Mouse (Mus musculus) testis, adult 2 months (tissue): ENCODE data around the gene Cdh1. TPM values are rescaled to one million over a fixed set of nuclear protein-coding genes. Genes with fewer than 3 reads are reported as not detected.

Source experiments
- H3K27ac ChIP-seq: fragments of 200-500 bp; 2 replicates; pipeline ENCODE4 v1.5.1; 2012; ENCODE audit warnings: low read depth, low read length; ENCODE audit not compliant: control insufficient read depth, insufficient read depth
- H3K27me3 ChIP-seq: fragments of 200-500 bp; 2 replicates; pipeline ENCODE4 v1.6.1; 2012; ENCODE audit warnings: mild to moderate bottlenecking, low read length, moderate library complexity; ENCODE audit not compliant: control insufficient read depth, insufficient read depth
- H3K36me3 ChIP-seq: fragments of 200-500 bp; 2 replicates; pipeline ENCODE4 v1.6.1; 2012; ENCODE audit warnings: mild to moderate bottlenecking, low read length; ENCODE audit not compliant: control insufficient read depth, insufficient read depth
- H3K4me1 ChIP-seq: fragments of 200-500 bp; 2 replicates; pipeline ENCODE4 v1.6.1; 2012; ENCODE audit warnings: low read length; ENCODE audit not compliant: control insufficient read depth, insufficient read depth
- H3K4me3 ChIP-seq: fragments of 200-500 bp; 2 replicates; pipeline ENCODE4 v1.5.1; 2012; ENCODE audit warnings: low read depth, mild to moderate bottlenecking, low read length, moderate library complexity, mixed read lengths; ENCODE audit not compliant: control insufficient read depth
- CTCF ChIP-seq: fragments of 200-500 bp; IDR thresholded peaks from 2 replicates; pipeline ENCODE4 v1.5.1; 2012; ENCODE audit warnings: low read depth, mild to moderate bottlenecking, inconsistent platforms, low read length, moderate library complexity; ENCODE audit not compliant: control insufficient read depth, insufficient read depth, insufficient replicate concordance
- POLR2A ChIP-seq: fragments of 200-500 bp; IDR thresholded peaks from 2 replicates; pipeline ENCODE4 v1.6.1; 2012; ENCODE audit warnings: low read depth, mild to moderate bottlenecking, inconsistent platforms, low read length, moderate library complexity; ENCODE audit not compliant: control insufficient read depth
- polyA plus RNA-seq: library from polyadenylated mRNA; depleted of rRNA; stranded (reverse); fragments of >200 nt; gene quantifications from 2 replicates; pipeline ENCODE4 v1.2.3, GENCODE M21; 2012

Gene Cdh1
- polyA plus RNA-seq, 1 experiment = 0.48 TPM

- H3K4me3 ChIP-seq = no peak overlapping the region
- no peak overlapping the region for H3K27ac ChIP-seq
- no peaks in the 10 kb centered on the region for H3K4me1 ChIP-seq
- TF ChIP-seq CTCF (no peak), POLR2A (no peak)
- H3K36me3 ChIP-seq = no peaks in the 10 kb centered on the region
- no peaks in the 10 kb centered on the region for H3K27me3 ChIP-seq
Observed at GRCm38 (mm10) chr8:106617865-106618264, 14.7 kb downstream of the Cdh1 start.

- H3K27ac ChIP-seq = no peak overlapping the region
- H3K36me3 ChIP-seq = no peaks in the 10 kb centered on the region
- TF ChIP-seq POLR2A (no peak), CTCF (no peak)
- H3K4me3 ChIP-seq = no peak overlapping the region
- no peaks in the 10 kb centered on the region for H3K4me1 ChIP-seq
- H3K27me3 ChIP-seq = no peaks in the 10 kb centered on the region
Observed at GRCm38 (mm10) chr8:106618324-106618723, 15.2 kb downstream of the Cdh1 start.

- no peak overlapping the region for H3K4me3 ChIP-seq
- no peaks in the 10 kb centered on the region for H3K27me3 ChIP-seq
- H3K36me3 ChIP-seq = no peaks in the 10 kb centered on the region
- TF ChIP-seq POLR2A (no peak), CTCF (no peak)
- H3K27ac ChIP-seq = no peak overlapping the region
- no peaks in the 10 kb centered on the region for H3K4me1 ChIP-seq
Observed at GRCm38 (mm10) chr8:106619549-106620245, 16.5 kb downstream of the Cdh1 start.

- Histone ChIP-seq H3K4me1 (no peaks in the 10 kb centered on the region), H3K27ac (no peak overlapping the region), H3K4me3 (no peak overlapping the region), H3K27me3 (no peaks in the 10 kb centered on the region), H3K36me3 (no peaks in the 10 kb centered on the region)
- TF ChIP-seq POLR2A = no peak
- TF ChIP-seq CTCF = no peak
Observed at GRCm38 (mm10) chr8:106620488-106620887, 17.3 kb downstream of the Cdh1 start.

GRCm38 (mm10) chr8:106623016-106623415, 19.9 kb downstream of the Cdh1 start:
- Histone ChIP-seq H3K27me3 (no peaks in the 10 kb centered on the region), H3K4me3 (no peak overlapping the region), H3K36me3 (no peaks in the 10 kb centered on the region), H3K27ac (no peak overlapping the region), H3K4me1 (no peaks in the 10 kb centered on the region)
- no peak for TF ChIP-seq POLR2A
- TF ChIP-seq CTCF = no peak

- TF ChIP-seq CTCF = no peak
- TF ChIP-seq POLR2A = no peak
- no peaks in the 10 kb centered on the region for H3K27me3 ChIP-seq
- no peaks in the 10 kb centered on the region for H3K4me1 ChIP-seq
- H3K27ac ChIP-seq = no peak overlapping the region
- H3K36me3 ChIP-seq = no peaks in the 10 kb centered on the region
- no peak overlapping the region for H3K4me3 ChIP-seq
Observed at GRCm38 (mm10) chr8:106623451-106623850, 20.3 kb downstream of the Cdh1 start.

- Histone ChIP-seq H3K4me3 (no peak overlapping the region), H3K4me1 (no peaks in the 10 kb centered on the region), H3K27ac (no peak overlapping the region), H3K36me3 (no peaks in the 10 kb centered on the region), H3K27me3 (no peaks in the 10 kb centered on the region)
- no peak for TF ChIP-seq POLR2A
- TF ChIP-seq CTCF = no peak
Observed at GRCm38 (mm10) chr8:106623954-106624353, 20.8 kb downstream of the Cdh1 start.
